Mouse (Mus musculus) hindbrain, embryonic 11.5 days (tissue): ENCODE measurements at regions not wholly inside any gene's neighbourhood (a gene's known extent, or its start where the extent isn't known, plus 50 kb on each side); places are given as distances from the start of the nearest gene placed in this dataset.

ENCODE experiments used
- ATAC-seq: fragments of 200-750 bp; cut with Nextera tagmentation; 2 replicates; pipeline ENCODE4 v1.8.0; 2017; ENCODE audit warnings: mild to moderate bottlenecking, moderate TSS enrichment, moderate library complexity; ENCODE audit not compliant: low FRiP score
- DNase-seq: peaks from one replicate; pipeline ENCODE4 v3.0.0-alpha.2; 2015; ENCODE audit warnings: low spot score
- H3K27ac ChIP-seq: fragments of 300-500 bp; sonication (generic); 2 replicates; pipeline ENCODE4 v1.5.1; 2014; ENCODE audit warnings: mild to moderate bottlenecking, low read depth, low read length
- H3K27me3 ChIP-seq: fragments of 300-500 bp; sonication (generic); 2 replicates; pipeline ENCODE4 v1.6.1; 2014; ENCODE audit warnings: mild to moderate bottlenecking, low read length, moderate library complexity, mixed read lengths; ENCODE audit not compliant: control insufficient read depth, insufficient read depth
- H3K36me3 ChIP-seq: fragments of 300-500 bp; sonication (generic); 2 replicates; pipeline ENCODE4 v1.6.1; 2014; ENCODE audit warnings: mild to moderate bottlenecking, low read length, moderate library complexity, mixed read lengths; ENCODE audit not compliant: control insufficient read depth, insufficient read depth
- H3K4me1 ChIP-seq: fragments of 300-500 bp; sonication (generic); replicated peaks from 2 replicates; pipeline ENCODE4 v1.6.1; 2014; ENCODE audit warnings: low read length, mixed read lengths; ENCODE audit not compliant: control insufficient read depth, insufficient read depth
- H3K4me2 ChIP-seq: fragments of 300-500 bp; sonication (generic); replicated peaks from 2 replicates; pipeline ENCODE4 v1.6.1; 2014; ENCODE audit warnings: mild to moderate bottlenecking, low read depth, low read length
- H3K4me3 ChIP-seq: fragments of 300-500 bp; sonication (generic); 2 replicates; pipeline ENCODE4 v1.5.1; 2014; ENCODE audit warnings: low read depth, low read length
- H3K9ac ChIP-seq: fragments of 300-500 bp; sonication (generic); 2 replicates; pipeline ENCODE4 v1.6.1; 2014; ENCODE audit warnings: low read depth, low read length
- H3K9me3 ChIP-seq: fragments of 300-500 bp; sonication (generic); 2 replicates; pipeline ENCODE4 v1.6.1; 2016; ENCODE audit warnings: low read length; ENCODE audit not compliant: control insufficient read depth
- WGBS: fragments of 180-500 bp; shearing (Covaris S2); extraction: QIAGEN DNeasy Blood & Tissue Kit; methylation state at CpG from one replicate; pipeline ENCODE4 v1.1.7; 2014; 5-methylcytosine and 5-hydroxymethylcytosine counted together

- Histone ChIP-seq H3K27me3 (no peaks in the 10 kb centered on the region), H3K9ac (no peak overlapping the region), H3K27ac (no peak overlapping the region), H3K4me3 (no peak overlapping the region), H3K9me3 (no peaks in the 10 kb centered on the region), H3K4me1 (no peaks in the 10 kb centered on the region), H3K36me3 (no peaks in the 10 kb centered on the region), H3K4me2 (no peak overlapping the region)
- WGBS, result 57% methylated on average over 12 of the region's 12 CpGs
- peak; percentile 11 for DNase-seq
- ATAC-seq, result no peak
Observed at GRCm38 (mm10) chr1:75833071-75833830, 287.2 kb downstream of the Slc4a3 start.

GRCm38 (mm10) chr1:75834361-75834760 lies 288.3 kb downstream of the Slc4a3 start:
- Histone ChIP-seq H3K9me3 (no peaks in the 10 kb centered on the region), H3K27me3 (no peaks in the 10 kb centered on the region), H3K4me2 (no peak overlapping the region), H3K4me1 (no peaks in the 10 kb centered on the region), H3K36me3 (no peaks in the 10 kb centered on the region), H3K27ac (no peak overlapping the region), H3K4me3 (no peak overlapping the region), H3K9ac (no peak overlapping the region)
- 84% methylated on average over 3 of the region's 3 CpGs for WGBS
- DNase-seq (no peak), ATAC-seq (no peak)

- DNase-seq (no peak), ATAC-seq (no peak)
- H3K36me3 ChIP-seq, result no peaks in the 10 kb centered on the region
- 92% methylated on average over 11 of the region's 11 CpGs for WGBS
- no peak overlapping the region for H3K27ac ChIP-seq
- H3K27me3 ChIP-seq, result no peaks in the 10 kb centered on the region
- no peaks in the 10 kb centered on the region for H3K9me3 ChIP-seq
- H3K4me2 ChIP-seq, result no peak overlapping the region
- no peak overlapping the region for H3K4me3 ChIP-seq
- H3K9ac ChIP-seq, result no peak overlapping the region
- H3K4me1 ChIP-seq, result no peaks in the 10 kb centered on the region
Observed at GRCm38 (mm10) chr1:75839551-75840223, 293.6 kb downstream of the Slc4a3 start.

GRCm38 (mm10) chr1:75842396-75842795 lies 296.3 kb downstream of the Slc4a3 start:
- no peaks in the 10 kb centered on the region for H3K9me3 ChIP-seq

GRCm38 (mm10) chr1:75843326-75843725 lies 297.3 kb downstream of the Slc4a3 start:
- H3K9ac ChIP-seq, result no peak overlapping the region
- no peak for ATAC-seq
- H3K4me1 ChIP-seq, result 0 out of 2 replicates have a peak, but pooled peaks cover 2% of the 10 kb centered on the region
- no peak overlapping the region for H3K4me3 ChIP-seq
- DNase-seq, result no peak
- no peaks in the 10 kb centered on the region for H3K36me3 ChIP-seq
- H3K4me2 ChIP-seq, result no peak overlapping the region
- 93% methylated on average over 6 of the region's 6 CpGs for WGBS
- H3K9me3 ChIP-seq, result no peaks in the 10 kb centered on the region
- H3K27me3 ChIP-seq, result no peaks in the 10 kb centered on the region
- H3K27ac ChIP-seq, result no peak overlapping the region

More at GRCm38 (mm10) chr1:75842396-75842795, 296.3 kb downstream of the Slc4a3 start:
- Histone ChIP-seq H3K4me1 (0 out of 2 replicates have a peak, but pooled peaks cover 2% of the 10 kb centered on the region), H3K27me3 (no peaks in the 10 kb centered on the region), H3K4me3 (no peak overlapping the region), H3K36me3 (no peaks in the 10 kb centered on the region), H3K9ac (no peak overlapping the region), H3K4me2 (no peak overlapping the region), H3K27ac (no peak overlapping the region)
- ATAC-seq, result no peak
- DNase-seq, result no peak
- WGBS, result 72% methylated on average over 4 of the region's 4 CpGs

GRCm38 (mm10) chr1:75844123-75844522 lies 298.1 kb downstream of the Slc4a3 start:
- no peak overlapping the region for H3K4me2 ChIP-seq
- H3K9me3 ChIP-seq, result no peaks in the 10 kb centered on the region
- no peak overlapping the region for H3K4me3 ChIP-seq
- no peaks in the 10 kb centered on the region for H3K36me3 ChIP-seq
- no peak overlapping the region for H3K27ac ChIP-seq
- DNase-seq (no peak), ATAC-seq (no peak)
- H3K27me3 ChIP-seq, result no peaks in the 10 kb centered on the region
- H3K4me1 ChIP-seq, result 0 out of 2 replicates have a peak, but pooled peaks cover 2% of the 10 kb centered on the region
- 71% methylated on average over 10 of the region's 10 CpGs for WGBS
- no peak overlapping the region for H3K9ac ChIP-seq

GRCm38 (mm10) chr1:75844529-75844928 lies 298.5 kb downstream of the Slc4a3 start:
- H3K27me3 ChIP-seq, result no peaks in the 10 kb centered on the region
- no peak overlapping the region for H3K4me3 ChIP-seq
- 66% methylated on average over 4 of the region's 4 CpGs for WGBS
- no peak overlapping the region for H3K4me2 ChIP-seq
- ATAC-seq, result no peak
- DNase-seq, result no peak
- no peaks in the 10 kb centered on the region for H3K9me3 ChIP-seq
- no peak overlapping the region for H3K27ac ChIP-seq
- no peaks in the 10 kb centered on the region for H3K36me3 ChIP-seq
- 0 out of 2 replicates have a peak, but pooled peaks cover 2% of the 10 kb centered on the region for H3K4me1 ChIP-seq
- H3K9ac ChIP-seq, result no peak overlapping the region

- ATAC-seq (no peak), DNase-seq (peak; percentile 27)
- no peaks in the 10 kb centered on the region for H3K9me3 ChIP-seq
- no peak overlapping the region for H3K4me2 ChIP-seq
- WGBS, result 34% methylated on average over 7 of the region's 7 CpGs
- H3K4me3 ChIP-seq, result no peak overlapping the region
- no peak overlapping the region for H3K9ac ChIP-seq
- 0 out of 2 replicates have a peak, but pooled peaks cover 2% of the 10 kb centered on the region for H3K4me1 ChIP-seq
- no peaks in the 10 kb centered on the region for H3K36me3 ChIP-seq
- H3K27ac ChIP-seq, result no peak overlapping the region
- H3K27me3 ChIP-seq, result no peaks in the 10 kb centered on the region
Observed at GRCm38 (mm10) chr1:75844981-75845380, 298.9 kb downstream of the Slc4a3 start.
